Mouse (Mus musculus) lung, postnatal 25 days (tissue): ENCODE measurements around the gene Smarce1.
A peak's percentile ranks its signal among the peaks of the same experiment; 100 is the strongest.
"Not testable (repeated sequence)": the region's sequence is repeated elsewhere in the genome, so short reads cannot be mapped to it uniquely, and the experiment has no call there.

Source experiments
- DNase-seq: peaks from one replicate; pipeline ENCODE4 v3.0.0; 2022; ENCODE audit warnings: low spot score

Gene Smarce1

DNA sequence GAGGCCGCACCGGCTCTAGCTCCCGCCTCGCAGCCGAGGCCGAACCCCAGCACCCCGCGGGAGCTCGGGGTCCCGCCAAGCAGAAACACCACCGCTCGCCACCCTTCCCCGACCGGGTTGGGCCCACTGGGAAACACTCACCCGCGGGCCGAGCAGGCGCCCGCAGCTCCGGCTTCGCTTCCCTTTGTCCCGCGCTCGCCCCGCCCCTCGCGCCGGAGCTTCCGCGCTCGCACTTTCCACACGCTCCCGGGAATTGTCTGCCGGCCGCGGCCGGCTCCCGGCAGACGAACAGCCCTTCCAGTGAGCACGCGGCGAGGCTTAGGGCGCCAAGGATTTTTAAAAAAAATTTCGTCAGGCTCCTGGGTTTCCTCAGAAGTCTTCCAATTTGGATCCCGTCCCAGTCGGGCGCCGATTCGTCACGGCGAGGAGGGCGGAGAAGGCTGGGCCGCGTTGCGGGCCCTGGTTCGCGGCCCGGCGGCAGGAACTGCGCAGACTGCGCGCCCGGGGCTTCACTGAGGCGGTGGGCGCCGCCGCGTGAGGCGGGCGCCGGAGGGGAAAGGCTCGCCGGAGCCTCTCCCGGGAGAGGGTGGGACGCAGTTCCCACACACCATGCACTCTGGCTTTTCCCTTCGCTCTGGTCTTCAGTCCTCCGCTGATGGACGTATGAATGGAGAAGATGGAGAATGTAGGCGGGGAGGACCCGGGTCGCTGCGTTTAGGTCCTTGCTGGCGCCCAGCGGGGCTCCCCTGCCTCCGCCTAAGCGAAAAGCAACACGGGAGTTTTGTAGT is at the start of gene Smarce1:
Smarce1 (minus strand) TSS at position 757 of the 788 bp plus-strand sequence.
- peak; percentile 58 for DNase-seq

DNA sequence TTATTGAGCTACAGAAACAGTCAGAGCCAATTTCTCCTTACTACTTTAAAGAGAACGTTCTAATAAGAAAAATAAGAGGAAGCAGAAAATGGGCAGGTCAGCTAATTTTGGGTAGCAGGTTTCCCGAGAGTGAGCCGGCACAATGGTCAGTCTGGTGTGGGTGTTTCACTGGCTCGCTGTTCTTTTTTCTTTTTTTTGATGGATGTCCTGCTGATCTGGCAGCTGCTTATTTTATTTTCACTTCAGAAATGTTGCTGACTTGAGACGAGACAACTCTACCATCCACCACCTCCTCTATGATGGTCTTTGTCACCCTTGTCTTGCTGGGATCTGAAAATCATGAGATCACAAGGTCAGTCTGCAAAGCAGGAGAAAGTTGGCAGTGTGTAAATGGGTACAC is 49.2 kb upstream of the Smarce1 start:
- DNase-seq, result no peak

DNA sequence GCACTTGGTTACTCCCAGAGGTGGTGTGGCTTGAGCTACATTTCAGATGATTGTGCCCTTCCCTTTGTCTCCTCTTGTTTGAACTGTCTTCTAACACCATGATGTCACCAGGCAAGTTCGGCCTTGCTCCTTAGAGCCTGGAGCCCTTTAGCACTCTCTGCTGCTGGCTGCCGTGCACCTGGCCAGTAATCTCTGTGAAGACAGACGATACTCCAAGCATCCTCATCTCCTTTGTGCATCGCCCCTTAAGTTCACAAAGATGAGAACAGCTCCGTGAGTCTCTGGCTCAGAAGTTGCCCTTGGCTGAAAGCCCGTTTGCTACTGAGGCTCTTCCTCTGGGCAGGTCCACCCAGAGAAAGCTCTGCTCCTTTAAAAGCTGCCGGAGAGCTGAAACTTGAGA is 46.0 kb upstream of the Smarce1 start:
- no peak for DNase-seq

GRCm38 (mm10) chr11:99275624-99276023 is 44.8 kb upstream of the Smarce1 start:
- no peak for DNase-seq

DNA sequence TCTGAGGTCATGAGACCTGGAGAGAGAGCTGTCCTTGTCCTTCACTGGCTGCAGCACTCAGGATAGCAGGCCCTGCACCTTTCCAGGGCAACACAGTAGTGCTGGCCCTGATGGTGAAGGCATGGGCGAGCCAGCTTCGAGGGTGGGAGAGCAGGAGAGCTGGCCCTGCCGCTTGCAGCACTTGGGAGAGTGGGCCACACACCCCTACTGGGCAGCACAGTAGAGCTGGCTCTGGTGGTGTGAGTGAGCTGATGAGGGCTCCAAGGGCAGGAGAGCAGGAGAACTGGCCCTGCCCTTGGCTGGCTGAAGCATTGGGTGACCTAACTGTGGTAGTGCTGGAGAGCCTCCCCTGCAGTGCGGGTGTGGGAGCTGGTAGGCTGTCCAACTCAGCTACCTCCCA is 41.9 kb upstream of the Smarce1 start:
- no peak for DNase-seq

DNA sequence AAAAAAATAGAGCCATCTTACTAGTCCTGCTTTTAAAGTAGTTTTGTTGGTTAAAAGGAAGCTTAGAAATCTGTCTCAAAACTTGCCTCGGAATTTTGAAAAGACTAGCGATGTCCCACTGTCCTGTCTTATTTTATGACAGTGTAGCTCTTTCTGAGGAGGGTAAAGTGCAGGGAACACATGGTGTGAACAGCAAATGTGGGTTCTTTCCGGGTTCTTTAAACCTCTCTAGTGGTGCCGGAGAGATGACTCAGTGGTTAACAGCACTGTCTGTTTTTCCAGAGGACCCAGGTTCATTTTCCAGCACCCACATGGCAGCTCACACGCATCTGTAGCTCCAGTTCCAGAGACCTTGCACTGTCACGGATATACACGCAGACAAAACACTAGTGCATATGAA is 38.4 kb upstream of the Smarce1 start:
- DNase-seq, result no peak

DNA sequence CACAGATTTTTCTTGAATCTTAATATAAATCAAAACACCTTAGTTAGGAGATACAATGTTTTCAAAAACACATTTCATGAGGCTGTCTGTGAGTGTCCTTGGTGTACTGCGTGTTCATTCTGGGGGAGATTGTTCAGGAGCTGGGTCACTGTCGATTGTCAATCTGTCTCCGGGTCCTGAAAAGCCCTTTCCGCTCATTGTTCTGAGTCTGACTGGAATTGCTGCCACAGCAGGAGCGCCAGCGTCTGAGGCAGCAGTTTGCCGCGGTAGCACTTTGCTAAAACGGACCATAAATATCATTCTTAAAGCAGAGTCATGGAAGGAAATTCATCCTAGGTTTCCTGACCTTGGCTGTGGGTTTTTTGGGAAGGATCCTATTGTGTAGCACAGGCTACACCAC is 35.0 kb upstream of the Smarce1 start:
- no peak for DNase-seq

GRCm38 (mm10) chr11:99265220-99265619 is 34.4 kb upstream of the Smarce1 start:
- no peak for DNase-seq

- DNase-seq, result no peak
Measured at GRCm38 (mm10) chr11:99256213-99256612, 25.4 kb upstream of the Smarce1 start.

- DNase-seq, result no peak
Measured at GRCm38 (mm10) chr11:99255316-99255715, 24.5 kb upstream of the Smarce1 start.

DNA sequence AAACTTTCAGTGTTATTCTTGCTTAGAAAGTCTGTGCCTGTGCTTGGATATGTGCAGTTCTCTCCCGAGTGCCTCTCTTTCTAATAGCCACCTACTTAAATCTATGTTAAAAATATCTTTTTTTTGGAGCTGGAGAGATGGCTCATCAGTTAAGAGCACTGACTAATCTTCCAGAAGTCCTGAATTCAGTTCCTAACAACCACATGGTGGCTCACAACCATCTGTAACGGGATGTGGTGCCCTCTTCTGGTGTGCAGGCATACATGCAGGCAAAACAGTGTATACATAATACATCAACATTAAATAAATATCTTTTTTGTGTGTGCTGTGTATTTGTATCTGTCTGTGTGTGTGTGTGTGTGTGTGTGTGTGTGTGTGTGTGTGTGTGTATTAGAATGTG is 23.1 kb upstream of the Smarce1 start:
- DNase-seq, result no peak

DNA sequence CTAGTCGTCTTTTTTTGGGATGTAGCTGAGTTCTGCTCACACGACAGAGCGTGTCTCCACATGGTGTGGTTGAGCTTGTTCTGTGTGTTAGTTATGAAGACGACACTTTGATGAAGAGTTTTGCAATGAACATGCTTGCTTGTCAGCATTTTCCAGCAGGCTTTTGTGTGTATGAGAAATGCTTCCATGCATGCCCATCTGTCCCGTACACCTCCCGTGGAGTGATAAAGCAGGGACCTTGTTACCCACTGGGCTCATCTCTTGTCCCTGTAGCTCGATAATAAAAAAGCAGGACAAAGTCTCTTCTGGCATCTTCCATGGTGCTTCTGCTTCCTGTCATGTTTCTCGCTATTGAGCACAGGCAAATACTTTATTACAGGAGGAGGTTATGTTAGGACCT is 21.9 kb upstream of the Smarce1 start:
- DNase-seq, result no peak

DNA sequence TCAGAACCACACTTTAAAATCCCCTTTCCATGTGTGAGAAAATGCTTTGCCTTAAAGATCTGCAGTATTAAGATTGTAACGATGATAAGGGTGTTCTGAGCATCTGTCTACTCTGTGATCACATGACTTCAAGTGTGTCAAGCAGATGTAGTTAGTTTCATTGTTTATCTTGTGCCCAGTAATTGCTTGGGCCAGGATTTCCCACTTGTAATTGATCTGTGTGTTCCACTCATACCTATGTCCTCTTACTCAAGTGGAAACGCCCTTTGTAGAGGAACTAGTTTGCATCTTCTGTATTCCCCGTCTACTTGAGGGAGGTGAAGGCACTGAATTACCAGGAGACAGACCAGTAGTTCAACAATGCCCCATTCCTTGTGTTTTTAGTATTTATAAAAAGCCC is 19.8 kb upstream of the Smarce1 start:
- no peak for DNase-seq

DNA sequence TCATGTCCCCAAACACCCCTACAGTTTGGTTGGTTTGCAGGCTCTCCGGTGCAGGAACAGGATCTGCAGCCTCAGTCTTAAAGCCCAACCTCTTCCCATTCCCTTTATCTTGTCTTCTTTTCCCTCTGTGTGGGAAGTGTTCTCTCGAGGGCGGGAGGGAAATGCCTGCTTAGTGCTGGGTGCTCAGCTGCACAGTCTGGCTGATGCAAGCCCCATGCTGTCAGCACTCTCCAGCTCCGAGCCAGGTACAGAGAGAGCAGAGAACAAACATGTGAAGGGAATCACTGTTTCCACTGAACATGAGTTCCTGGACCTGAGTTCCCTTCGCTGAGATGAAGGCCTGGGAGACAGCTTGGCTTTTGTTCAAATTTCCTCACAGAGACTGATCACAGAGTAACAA is 19.4 kb upstream of the Smarce1 start:
- DNase-seq, result no peak

DNA sequence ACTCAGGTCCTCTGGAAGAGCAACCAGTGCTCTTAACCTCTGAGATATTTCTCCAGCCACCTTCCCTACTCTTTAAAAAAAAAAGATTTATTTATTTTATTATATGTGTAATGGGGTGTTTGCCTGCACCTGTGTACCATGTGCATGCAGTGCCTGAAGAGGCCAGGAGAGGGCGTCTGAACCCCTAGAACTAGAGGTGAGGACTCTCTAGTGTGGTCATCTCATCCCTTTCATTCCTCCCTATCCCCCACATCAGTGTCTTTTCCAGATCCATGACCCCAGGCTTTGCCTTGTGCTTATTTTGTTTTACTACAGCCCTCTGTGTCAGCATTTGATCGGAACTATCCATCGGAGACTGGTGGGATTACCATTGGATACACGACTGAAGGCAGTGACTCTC is 18.3 kb upstream of the Smarce1 start:
- no peak for DNase-seq

GRCm38 (mm10) chr11:99247916-99248315 is 17.1 kb upstream of the Smarce1 start:
- no peak for DNase-seq

- not testable (repeated sequence) for DNase-seq
Measured at GRCm38 (mm10) chr11:99244519-99244918, 13.7 kb upstream of the Smarce1 start.

- DNase-seq, result no peak
Measured at GRCm38 (mm10) chr11:99243820-99244374, 13.1 kb upstream of the Smarce1 start, which contains the start of gene Krt222. Gene Krt222 (minus strand): TSS chr11:99244085.

- no peak for DNase-seq
Measured at GRCm38 (mm10) chr11:99243200-99243819, 12.5 kb upstream of the Smarce1 start.

GRCm38 (mm10) chr11:99242056-99242455 is 11.2 kb upstream of the Smarce1 start:
- DNase-seq, result no peak

DNA sequence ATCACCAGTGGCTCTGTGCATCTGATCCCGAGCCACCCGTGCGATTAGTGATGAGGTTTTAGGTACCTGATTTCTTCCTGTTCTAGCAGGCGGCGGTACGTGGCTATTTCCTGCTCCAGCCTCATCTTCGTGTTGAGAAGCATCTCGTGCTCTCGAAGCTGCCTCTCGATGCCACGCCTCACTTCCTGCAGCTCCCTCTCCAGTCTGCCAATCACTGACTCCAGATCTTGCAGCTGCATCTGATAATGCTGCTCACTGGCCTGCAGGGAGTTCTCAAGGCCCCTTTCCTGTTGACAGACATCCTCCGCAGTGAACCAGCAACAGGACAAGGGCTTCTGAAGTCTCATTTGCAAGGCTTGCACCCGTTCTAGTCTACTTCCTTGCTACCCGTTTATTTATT is 7.7 kb upstream of the Smarce1 start:
- peak; percentile 59 for DNase-seq

DNA sequence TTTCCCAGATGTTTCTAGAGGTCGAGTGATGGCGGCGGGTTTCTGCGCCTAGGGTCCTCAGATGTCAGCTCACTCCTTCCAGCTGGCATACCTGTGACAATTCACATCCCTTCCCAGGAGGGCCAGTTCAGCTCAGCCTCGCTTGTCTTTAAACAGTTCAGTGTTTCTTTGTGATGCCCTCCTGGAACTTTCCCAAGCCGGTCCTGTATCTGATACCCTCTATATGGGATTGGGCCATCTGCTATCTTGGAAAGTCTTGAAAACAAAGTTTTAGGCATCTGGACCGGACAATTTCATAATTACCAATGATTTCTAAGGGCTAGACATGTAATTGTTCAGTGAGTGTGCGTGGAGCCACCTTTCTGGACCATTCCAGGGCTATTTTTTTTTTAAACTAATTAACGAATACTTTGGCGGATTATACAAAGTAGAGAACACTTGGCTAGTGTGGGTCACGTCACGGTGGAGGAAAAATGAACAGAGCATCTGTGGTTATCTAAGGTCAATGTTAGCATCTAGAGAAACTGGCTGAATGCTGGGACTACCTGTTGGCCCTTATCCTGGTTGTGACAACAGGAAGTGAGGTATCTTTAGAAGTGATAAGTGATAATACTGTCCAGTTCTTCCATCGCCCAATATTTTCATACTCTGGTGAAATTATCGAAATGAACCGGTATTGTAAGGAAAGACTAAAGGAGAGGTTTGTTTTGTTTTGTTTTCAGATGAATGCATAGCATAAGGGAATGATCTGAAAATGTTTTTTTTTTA is 416 bp upstream of the Smarce1 start:
- no peak for DNase-seq
